Mouse (Mus musculus) kidney, adult 2 months (tissue): Measurements from ENCODE around the gene Ywhae. TPM values are rescaled to one million over a fixed set of nuclear protein-coding genes. Genes with fewer than 3 reads are reported as not detected.

ENCODE experiments used
- DNase-seq: peaks from one replicate; pipeline ENCODE4 v3.0.0; 2021
- H3K27ac ChIP-seq: fragments of 200-500 bp; 2 replicates; pipeline ENCODE4 v1.5.1; 2012; ENCODE audit warnings: low read depth, low read length, control low read depth, inconsistent platforms; ENCODE audit not compliant: insufficient read depth
- H3K27me3 ChIP-seq: fragments of 200-500 bp; replicated peaks from 2 replicates; pipeline ENCODE4 v1.6.1; 2012; ENCODE audit warnings: mild to moderate bottlenecking, moderate library complexity, low read length, inconsistent platforms; ENCODE audit not compliant: control insufficient read depth, insufficient read depth
- H3K36me3 ChIP-seq: fragments of 200-500 bp; 2 replicates; pipeline ENCODE4 v1.6.1; 2012; ENCODE audit warnings: mild to moderate bottlenecking, moderate library complexity, low read length, inconsistent platforms; ENCODE audit not compliant: control insufficient read depth, insufficient read depth
- H3K4me1 ChIP-seq: fragments of 200-500 bp; 2 replicates; pipeline ENCODE4 v1.6.1; 2011; ENCODE audit warnings: low read length; ENCODE audit not compliant: control insufficient read depth, insufficient read depth
- H3K4me3 ChIP-seq: fragments of 200-500 bp; 2 replicates; pipeline ENCODE4 v1.5.1; 2011; ENCODE audit warnings: mild to moderate bottlenecking, low read depth, low read length, control low read depth; ENCODE audit not compliant: insufficient read depth
- CTCF ChIP-seq: fragments of 200-500 bp; conservative IDR thresholded peaks from 2 replicates; pipeline ENCODE4 v1.5.1; 2011; ENCODE audit warnings: low read depth, mild to moderate bottlenecking, control low read depth, low read length, moderate library complexity, mixed read lengths; ENCODE audit not compliant: insufficient read depth, insufficient read length
- POLR2A ChIP-seq: fragments of 200-500 bp; IDR thresholded peaks from one replicate; pipeline ENCODE4 v1.6.1; 2011; ENCODE audit warnings: low read depth, low read length, control low read depth
- WGBS: fragments of 180-500 bp; shearing (Covaris S2); methylation state at CpG from one replicate; pipeline ENCODE4 v1.1.7; 2018; 5-methylcytosine and 5-hydroxymethylcytosine counted together
- polyA plus RNA-seq: library from polyadenylated mRNA; depleted of rRNA; stranded (reverse); fragments of >200 nt; gene quantifications from 2 replicates; pipeline ENCODE4 v1.2.3, GENCODE M21; 2012

Ywhae gene
- polyA plus RNA-seq, 1 experiment: 274 TPM

DNA sequence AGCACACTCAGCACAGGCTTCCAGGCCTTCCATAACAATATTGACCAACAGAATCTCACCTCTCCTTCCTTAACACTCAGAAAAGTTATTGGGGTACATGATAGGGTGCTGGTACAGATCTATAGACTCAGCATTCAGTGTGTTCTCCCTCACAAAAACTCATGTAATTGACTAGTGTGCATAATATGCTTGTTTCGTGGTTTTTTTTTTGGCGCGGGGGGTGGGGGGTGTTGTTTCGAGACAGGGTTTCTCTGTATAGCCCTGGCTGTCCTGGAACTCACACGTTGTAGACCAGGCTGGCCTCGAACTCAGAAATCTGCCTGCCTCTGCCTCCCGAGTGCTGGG, 5.8 kb downstream of the Ywhae start:
- no peak overlapping the region for H3K4me3 ChIP-seq
- H3K27ac ChIP-seq: no peak overlapping the region
- DNase-seq: no peak
- 88% methylated on average over 7 of the region's 7 CpGs for WGBS
- no peaks in the 10 kb centered on the region for H3K36me3 ChIP-seq
- H3K4me1 ChIP-seq: peaks cover 46% of the 10 kb centered on the region
- TF ChIP-seq POLR2A (no peak), CTCF (no peak)
- H3K27me3 ChIP-seq: no peaks in the 10 kb centered on the region

- peaks cover 40% of the 10 kb centered on the region for H3K4me1 ChIP-seq
- TF ChIP-seq CTCF: no peak
- TF ChIP-seq POLR2A: no peak
- no peaks in the 10 kb centered on the region for H3K36me3 ChIP-seq
- DNase-seq: no peak
- no peak overlapping the region for H3K27ac ChIP-seq
- no peaks in the 10 kb centered on the region for H3K27me3 ChIP-seq
- 40% methylated on average over 3 of the region's 3 CpGs for WGBS
- H3K4me3 ChIP-seq: no peak overlapping the region
These were observed 7.5 kb downstream of the Ywhae start for GRCm38 (mm10) chr11:75740204-75740603.

- Histone ChIP-seq H3K36me3 (no peaks in the 10 kb centered on the region), H3K4me1 (peaks cover 37% of the 10 kb centered on the region), H3K4me3 (no peak overlapping the region), H3K27me3 (no peaks in the 10 kb centered on the region), H3K27ac (peak overlapping the region; percentile 16; the same call in 1 of the 2 replicates)
- TF ChIP-seq CTCF: no peak
- no peak for TF ChIP-seq POLR2A
- WGBS: 48% methylated on average over 3 of the region's 3 CpGs
- DNase-seq: no peak
These were observed 8.9 kb downstream of the Ywhae start for GRCm38 (mm10) chr11:75741615-75742014.

GRCm38 (mm10) chr11:75744761-75745160, 12.1 kb downstream of the Ywhae start:
- H3K27me3 ChIP-seq: no peaks in the 10 kb centered on the region
- TF ChIP-seq POLR2A (no peak), CTCF (no peak)
- H3K36me3 ChIP-seq: no peaks in the 10 kb centered on the region
- H3K4me3 ChIP-seq: no peak overlapping the region
- DNase-seq: no peak
- WGBS: 91% methylated on average over 3 of the region's 3 CpGs
- peaks cover 36% of the 10 kb centered on the region for H3K4me1 ChIP-seq
- H3K27ac ChIP-seq: no peak overlapping the region

DNA sequence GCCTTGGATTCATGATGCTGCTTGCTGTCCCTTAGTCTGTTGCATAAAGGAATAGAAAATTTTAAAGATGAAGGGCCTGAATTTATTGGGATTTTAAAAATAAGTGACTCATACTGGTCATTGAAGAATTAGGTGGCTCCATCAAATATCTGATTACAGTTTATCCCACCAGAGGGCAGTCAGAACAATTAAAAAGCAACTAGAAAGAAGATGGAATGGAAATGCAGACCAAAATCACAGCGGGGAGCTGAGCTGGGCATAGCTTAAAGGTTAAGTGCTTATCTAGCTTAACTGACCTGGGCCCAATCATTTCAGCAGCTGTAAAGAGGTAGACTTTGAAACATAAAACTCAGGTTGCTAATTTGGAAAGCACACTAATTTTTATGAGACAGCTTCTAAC, 17.9 kb downstream of the Ywhae start:
- H3K27ac ChIP-seq: no peak overlapping the region
- no peak for DNase-seq
- peaks cover 29% of the 10 kb centered on the region for H3K4me1 ChIP-seq
- 15% methylated on average over 1 of the region's 1 CpGs for WGBS
- H3K36me3 ChIP-seq: no peaks in the 10 kb centered on the region
- H3K27me3 ChIP-seq: no peaks in the 10 kb centered on the region
- TF ChIP-seq CTCF: no peak
- no peak for TF ChIP-seq POLR2A
- no peak overlapping the region for H3K4me3 ChIP-seq

DNA sequence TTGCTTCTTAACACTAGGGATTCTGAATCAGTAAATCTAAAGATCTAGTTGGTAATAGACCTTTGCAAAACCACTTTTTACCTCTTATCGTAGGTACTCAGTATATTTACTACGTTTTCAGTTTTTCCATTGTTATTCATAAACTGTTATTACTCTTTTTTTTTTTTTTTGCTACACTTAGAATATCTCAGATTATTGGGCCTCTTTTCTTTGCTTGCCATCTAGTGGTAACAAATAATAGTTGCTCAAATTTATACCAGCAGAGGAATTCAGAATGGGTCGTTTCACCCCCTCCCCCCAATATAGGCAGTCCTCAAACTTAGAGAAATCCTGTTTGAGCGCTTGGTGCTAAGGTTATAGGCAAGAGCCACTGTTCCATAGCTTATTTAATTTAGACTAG, 18.4 kb downstream of the Ywhae start:
- peaks cover 27% of the 10 kb centered on the region for H3K4me1 ChIP-seq
- DNase-seq: no peak
- no peak for TF ChIP-seq POLR2A
- TF ChIP-seq CTCF: no peak
- no peak overlapping the region for H3K4me3 ChIP-seq
- H3K27me3 ChIP-seq: no peaks in the 10 kb centered on the region
- H3K27ac ChIP-seq: no peak overlapping the region
- peaks cover 2% of the 10 kb centered on the region; the same call in 1 of the 2 replicates for H3K36me3 ChIP-seq
- WGBS: 46% methylated on average over 4 of the region's 4 CpGs

GRCm38 (mm10) chr11:75756687-75757086, 24.0 kb downstream of the Ywhae start:
- Histone ChIP-seq H3K27ac (no peak overlapping the region), H3K27me3 (no peaks in the 10 kb centered on the region), H3K36me3 (peaks cover 17% of the 10 kb centered on the region), H3K4me1 (peaks cover 2% of the 10 kb centered on the region; the same call in 1 of the 2 replicates), H3K4me3 (no peak overlapping the region)
- 77% methylated on average over 8 of the region's 8 CpGs for WGBS
- no peak for DNase-seq
- TF ChIP-seq CTCF (no peak), POLR2A (no peak)

DNA sequence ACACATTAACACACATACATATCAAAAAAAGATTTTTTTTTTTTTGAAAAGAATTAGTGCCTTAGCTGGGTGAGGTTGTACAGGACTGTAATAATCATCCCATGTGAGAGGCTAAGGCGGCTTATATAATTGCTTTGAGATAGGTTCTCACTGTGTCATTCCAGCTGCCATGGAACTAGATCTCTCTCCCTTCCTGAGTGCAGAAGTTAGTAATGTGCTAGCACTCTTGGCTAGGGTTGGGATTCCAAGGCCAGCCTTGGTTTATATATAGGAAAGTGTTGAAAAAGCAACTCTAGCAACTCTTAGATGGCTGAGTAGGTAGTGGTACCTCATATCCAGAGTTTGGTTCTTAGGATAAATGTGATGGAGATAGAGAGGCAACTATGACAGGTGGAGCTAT, 25.9 kb downstream of the Ywhae start:
- peaks cover 17% of the 10 kb centered on the region for H3K36me3 ChIP-seq
- TF ChIP-seq POLR2A: no peak
- TF ChIP-seq CTCF: no peak
- H3K4me3 ChIP-seq: no peak overlapping the region
- H3K4me1 ChIP-seq: no peaks in the 10 kb centered on the region; the same call in 1 of the 2 replicates
- 88% methylated on average over 1 of the region's 1 CpGs for WGBS
- no peak overlapping the region for H3K27ac ChIP-seq
- H3K27me3 ChIP-seq: no peaks in the 10 kb centered on the region
- DNase-seq: no peak
